Mouse (Mus musculus) R1 (cell line): ENCODE measurements at regions not wholly inside any gene's neighbourhood (a gene's known extent, or its start where the extent isn't known, plus 50 kb on each side); places are given as distances from the start of the nearest gene placed in this dataset.

Source experiments
- DNase-seq: peaks from one replicate; pipeline ENCODE4 v3.0.0-alpha.2; 2018; ENCODE audit warnings: low read depth, low spot score

GRCm38 (mm10) chr9:27694805-27695593 is 95.6 kb upstream of the Opcml start:
- DNase-seq: no peak

GRCm38 (mm10) chr9:27701559-27701958 is 89.0 kb upstream of the Opcml start:
- DNase-seq: no peak

- no peak for DNase-seq
These were observed 88.4 kb upstream of the Opcml start for GRCm38 (mm10) chr9:27702140-27702539.

GRCm38 (mm10) chr9:27704001-27704400 is 86.6 kb upstream of the Opcml start:
- no peak for DNase-seq

- no peak for DNase-seq
These were observed 66.7 kb upstream of the Opcml start for GRCm38 (mm10) chr9:27723840-27724408.

GRCm38 (mm10) chr9:27724576-27724975 is 66.0 kb upstream of the Opcml start:
- DNase-seq: no peak

DNA sequence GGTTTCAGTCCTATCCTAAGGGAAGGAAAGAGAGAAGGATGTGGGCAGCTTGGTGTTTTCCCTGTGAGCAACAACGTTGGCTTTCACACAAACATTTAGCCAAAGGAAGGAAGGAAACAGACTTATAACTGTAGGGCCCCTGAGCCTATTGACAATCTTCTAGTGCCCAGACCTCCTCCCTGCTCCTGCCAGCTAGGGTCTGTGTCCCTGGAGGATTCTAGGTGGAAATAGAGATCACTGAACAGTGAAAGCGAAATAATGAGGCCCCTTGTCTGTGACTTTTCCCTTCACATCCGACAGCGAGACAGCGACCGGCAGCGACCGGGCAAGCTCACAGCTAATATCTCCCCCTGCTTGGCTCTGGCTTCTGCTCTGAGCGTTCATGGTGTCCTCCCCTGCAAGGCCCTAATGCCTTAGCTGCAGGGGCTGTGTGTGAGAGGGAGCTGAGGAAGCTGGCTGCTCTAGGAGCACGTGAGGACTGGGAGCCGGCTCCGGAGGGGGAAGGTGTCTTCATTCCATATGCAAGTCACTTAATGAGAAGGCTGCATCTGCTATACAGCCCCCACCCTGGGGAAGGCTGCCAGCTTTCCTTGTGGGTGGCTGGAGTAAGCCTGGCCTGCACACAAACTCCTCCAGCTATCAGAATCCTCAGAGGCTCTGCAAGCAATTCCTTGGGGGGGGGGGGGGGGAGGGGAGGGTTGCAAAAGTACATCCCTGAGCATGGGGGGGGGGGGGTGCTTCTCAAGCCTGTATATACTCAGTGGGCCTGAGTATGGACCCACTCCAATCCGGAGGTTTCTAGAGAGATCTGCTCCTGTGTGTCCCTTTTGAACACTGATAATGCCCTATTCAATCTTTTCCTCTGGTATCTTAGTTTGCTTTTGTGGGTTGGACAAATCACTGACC is 61.7 kb upstream of the Opcml start:
- no peak for DNase-seq

- DNase-seq: no peak
These were observed 61.1 kb upstream of the Opcml start for GRCm38 (mm10) chr9:27729558-27729889.

DNA sequence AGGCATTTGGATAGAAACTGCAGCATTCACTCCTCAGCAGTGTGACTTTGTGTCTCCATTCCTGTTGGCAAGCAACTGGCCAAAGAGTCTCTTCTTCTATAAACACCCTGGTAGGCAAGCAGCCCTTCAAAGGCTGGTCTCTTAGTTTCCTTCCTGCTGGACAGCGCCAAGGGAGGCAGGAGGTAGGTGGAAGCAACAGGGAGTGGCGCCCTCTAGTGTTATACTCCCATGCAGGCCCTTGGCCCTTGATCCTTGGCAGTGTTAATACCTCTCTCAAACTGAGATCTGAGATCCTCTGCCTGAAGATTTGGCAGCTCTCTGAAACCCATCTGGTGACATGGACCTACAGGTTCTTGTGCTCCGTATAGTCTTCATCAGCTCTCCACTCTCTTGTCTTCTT is 51.3 kb upstream of the Opcml start:
- peak; percentile 55 for DNase-seq
